Mouse (Mus musculus): ENCODE data around the gene Trim65. TPM values are rescaled to one million over a fixed set of nuclear protein-coding genes. Genes with fewer than 3 reads are reported as not detected.
A peak's percentile ranks its signal among the peaks of the same experiment; 100 is the strongest.

Trim65 gene
- polyA plus RNA-seq, 1 experiment from 2014 or later, result 3.9 TPM

DNA sequence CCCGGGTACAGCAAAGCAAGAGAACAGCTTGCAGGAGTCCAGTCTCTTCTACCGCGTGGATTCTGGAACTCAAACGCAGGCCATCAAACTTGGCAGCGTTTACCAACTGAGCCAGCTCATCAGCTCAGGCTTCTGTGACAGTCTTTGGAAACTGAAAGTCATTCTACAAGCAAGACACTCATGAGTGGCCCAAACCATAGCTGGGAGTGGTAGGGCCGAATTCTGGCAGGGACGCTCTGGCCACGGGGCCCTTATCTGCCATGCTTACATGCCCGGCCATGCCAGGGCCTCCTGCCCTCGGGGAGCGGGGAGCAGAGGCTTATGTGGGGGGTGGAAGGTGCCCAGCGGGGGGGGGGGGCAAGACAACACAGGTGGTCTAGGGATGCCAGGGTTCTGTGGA lies 27.4 kb downstream of the Trim65 start:
- Histone ChIP-seq H3K27me3 (replicated peaks; ENCODE audit: insufficient read depth, low read length) (no peaks in the 10 kb centered on the region), H3K9ac (replicated peaks; ENCODE audit: low read depth) (no peak overlapping the region), H3K4me1 (ENCODE audit: insufficient read depth, low read depth, low read length) (peaks cover 29% of the 10 kb centered on the region), H3K4me2 (replicated peaks; ENCODE audit: low read depth, low read length) (no peak overlapping the region), H3K9me3 (ENCODE audit: low read length) (no peaks in the 10 kb centered on the region), H3K27ac (ENCODE audit: low read length) (no peak overlapping the region; the same call in 1 of the 2 replicates), H3K4me3 (ENCODE audit: low read depth, low read length) (no peak overlapping the region), H3K36me3 (ENCODE audit: insufficient read depth, low read length) (0 out of 2 replicates have a peak, but pooled peaks cover 6% of the 10 kb centered on the region)
- 40% methylated on average over 12 of the region's 12 CpGs for WGBS
- DNase-seq (ENCODE audit: low spot score) (no peak), ATAC-seq (no peak)
- TF ChIP-seq EP300 (IDR thresholded peaks at IDR 0.05) (no peak), CTCF (IDR thresholded peaks at IDR 0.05) (no peak)

DNA sequence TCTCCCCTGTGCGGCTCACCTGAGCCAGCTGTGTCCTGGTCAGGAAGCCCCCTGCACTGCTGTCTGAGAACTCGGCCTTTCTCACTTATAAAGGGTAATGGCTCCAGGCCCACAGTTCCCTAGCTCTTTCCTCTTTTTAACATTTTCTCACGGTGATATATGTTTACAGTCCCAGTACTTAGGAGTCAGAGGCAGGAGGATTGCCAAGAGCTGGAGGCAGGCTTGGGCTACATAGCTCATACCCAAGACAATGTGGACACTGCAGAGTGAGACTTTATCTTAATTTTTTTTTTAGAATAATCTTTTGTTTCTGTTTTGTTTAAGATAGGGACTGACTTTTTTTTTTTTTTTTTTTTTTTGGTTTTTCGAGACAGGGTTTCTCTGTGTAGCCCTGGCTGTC lies 28.5 kb downstream of the Trim65 start:
- no peaks in the 10 kb centered on the region for H3K9me3 ChIP-seq (ENCODE audit: low read length)
- no peak overlapping the region for H3K4me3 ChIP-seq (ENCODE audit: low read depth, low read length)
- H3K27me3 ChIP-seq (replicated peaks; ENCODE audit: insufficient read depth, low read length), result no peaks in the 10 kb centered on the region
- no peak overlapping the region for H3K4me2 ChIP-seq (replicated peaks; ENCODE audit: low read depth, low read length)
- no peak overlapping the region for H3K9ac ChIP-seq (replicated peaks; ENCODE audit: low read depth)
- TF ChIP-seq CTCF (IDR thresholded peaks at IDR 0.05) (no peak), EP300 (IDR thresholded peaks at IDR 0.05) (no peak)
- DNase-seq (ENCODE audit: low spot score) (no peak), ATAC-seq (no peak)
- H3K4me1 ChIP-seq (ENCODE audit: insufficient read depth, low read depth, low read length), result peaks cover 20% of the 10 kb centered on the region
- 29% methylated on average over 3 of the region's 4 CpGs for WGBS
- 0 out of 2 replicates have a peak, but pooled peaks cover 6% of the 10 kb centered on the region for H3K36me3 ChIP-seq (ENCODE audit: insufficient read depth, low read length)
- peak overlapping the region; percentile 55 for H3K27ac ChIP-seq (ENCODE audit: low read length)

DNA sequence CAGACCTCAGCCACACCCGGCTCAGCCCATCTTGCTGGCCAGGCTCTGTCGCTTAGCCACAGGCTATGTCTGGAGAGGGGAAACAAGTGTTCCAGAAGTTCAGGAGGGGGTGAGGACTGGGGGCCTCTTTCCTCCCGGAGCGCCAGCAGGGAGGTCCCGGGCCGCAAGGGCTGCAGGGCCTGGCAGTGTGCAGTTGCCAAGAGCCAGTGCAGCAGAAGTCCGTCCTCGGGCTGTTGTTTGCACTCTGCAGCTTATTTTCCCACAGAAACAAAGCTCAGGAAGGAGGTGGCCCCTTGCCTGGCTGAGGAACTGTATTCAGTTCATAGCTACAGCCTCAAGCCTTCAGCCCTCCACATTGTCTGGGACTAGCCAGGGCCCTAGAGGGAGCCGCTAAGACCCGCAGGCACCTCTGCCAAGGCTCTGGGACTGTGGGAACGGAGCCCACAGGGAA lies 29.0 kb downstream of the Trim65 start:
- ATAC-seq, result peak; percentile 42
- no peak for TF ChIP-seq EP300 (IDR thresholded peaks at IDR 0.05)
- TF ChIP-seq CTCF (IDR thresholded peaks at IDR 0.05), result peak; percentile 17
- peak overlapping the region; percentile 55 for H3K27ac ChIP-seq (ENCODE audit: low read length)
- WGBS, result 13% methylated on average over 11 of the region's 11 CpGs
- H3K4me3 ChIP-seq (ENCODE audit: low read depth, low read length), result no peak overlapping the region
- H3K4me1 ChIP-seq (ENCODE audit: insufficient read depth, low read depth, low read length), result peaks cover 16% of the 10 kb centered on the region
- 0 out of 2 replicates have a peak, but pooled peaks cover 6% of the 10 kb centered on the region for H3K36me3 ChIP-seq (ENCODE audit: insufficient read depth, low read length)
- H3K27me3 ChIP-seq (replicated peaks; ENCODE audit: insufficient read depth, low read length), result no peaks in the 10 kb centered on the region
- no peak overlapping the region; the same call in 1 of the 2 replicates for H3K4me2 ChIP-seq (replicated peaks; ENCODE audit: low read depth, low read length)
- H3K9ac ChIP-seq (replicated peaks; ENCODE audit: low read depth), result no peak overlapping the region
- H3K9me3 ChIP-seq (ENCODE audit: low read length), result no peaks in the 10 kb centered on the region
- no peak for DNase-seq (ENCODE audit: low spot score)

DNA sequence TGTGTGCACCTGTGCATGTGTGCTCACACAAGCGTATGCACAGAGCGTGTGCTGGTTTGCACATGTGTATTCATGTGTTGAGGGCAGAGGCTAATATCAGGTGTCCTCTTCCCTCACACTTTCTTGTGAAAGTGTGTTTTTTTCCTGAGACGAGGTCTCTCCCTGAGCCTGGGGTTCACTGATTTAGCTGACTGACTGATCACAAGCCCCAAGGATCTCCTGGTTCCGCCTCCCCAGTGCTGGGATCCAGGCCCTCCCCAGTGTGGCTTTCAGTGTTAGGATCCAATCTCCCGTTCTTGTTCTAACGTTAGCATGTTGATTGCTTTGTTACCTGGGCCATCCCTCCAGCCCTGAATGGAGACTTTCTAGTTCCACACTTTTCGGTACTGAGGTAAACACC lies 30.1 kb downstream of the Trim65 start:
- H3K9ac ChIP-seq (replicated peaks; ENCODE audit: low read depth), result no peak overlapping the region
- no peak overlapping the region for H3K27ac ChIP-seq (ENCODE audit: low read length)
- TF ChIP-seq CTCF (IDR thresholded peaks at IDR 0.05) (no peak), EP300 (IDR thresholded peaks at IDR 0.05) (no peak)
- peaks cover 16% of the 10 kb centered on the region for H3K4me1 ChIP-seq (ENCODE audit: insufficient read depth, low read depth, low read length)
- H3K9me3 ChIP-seq (ENCODE audit: low read length), result no peaks in the 10 kb centered on the region
- no peaks in the 10 kb centered on the region for H3K27me3 ChIP-seq (replicated peaks; ENCODE audit: insufficient read depth, low read length)
- ATAC-seq (no peak), DNase-seq (ENCODE audit: low spot score) (no peak)
- H3K36me3 ChIP-seq (ENCODE audit: insufficient read depth, low read length), result 0 out of 2 replicates have a peak, but pooled peaks cover 1% of the 10 kb centered on the region
- H3K4me3 ChIP-seq (ENCODE audit: low read depth, low read length), result no peak overlapping the region
- H3K4me2 ChIP-seq (replicated peaks; ENCODE audit: low read depth, low read length), result no peak overlapping the region
- WGBS, result 86% methylated on average over 7 of the region's 7 CpGs

DNA sequence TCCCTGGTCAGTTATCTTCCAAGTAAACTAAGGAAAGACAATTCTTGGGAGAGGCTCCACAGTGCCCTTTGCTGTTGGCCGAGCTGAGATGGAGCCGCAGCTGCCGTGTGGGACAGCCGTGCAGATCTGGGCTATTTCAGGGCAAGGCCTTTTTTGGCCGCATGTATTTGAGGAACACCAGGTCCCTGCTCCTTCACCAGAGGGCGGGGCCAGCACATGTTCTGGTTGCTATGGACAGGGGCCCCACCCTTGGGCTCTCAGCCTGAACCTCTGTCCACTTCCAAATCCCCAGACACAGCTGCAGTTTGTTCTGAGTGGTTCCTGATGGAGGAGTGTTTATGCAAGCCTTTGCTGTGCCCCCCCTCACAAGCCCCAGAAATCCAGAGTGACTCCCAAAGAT lies 30.5 kb downstream of the Trim65 start:
- Histone ChIP-seq H3K27ac (ENCODE audit: low read length) (no peak overlapping the region), H3K9ac (replicated peaks; ENCODE audit: low read depth) (no peak overlapping the region), H3K4me2 (replicated peaks; ENCODE audit: low read depth, low read length) (no peak overlapping the region), H3K27me3 (replicated peaks; ENCODE audit: insufficient read depth, low read length) (no peaks in the 10 kb centered on the region), H3K4me3 (ENCODE audit: low read depth, low read length) (no peak overlapping the region), H3K4me1 (ENCODE audit: insufficient read depth, low read depth, low read length) (peaks cover 16% of the 10 kb centered on the region), H3K9me3 (ENCODE audit: low read length) (no peaks in the 10 kb centered on the region), H3K36me3 (ENCODE audit: insufficient read depth, low read length) (no peaks in the 10 kb centered on the region)
- TF ChIP-seq CTCF (IDR thresholded peaks at IDR 0.05) (no peak), EP300 (IDR thresholded peaks at IDR 0.05) (no peak)
- 37% methylated on average over 6 of the region's 6 CpGs for WGBS
- peak; percentile 66 for ATAC-seq
- peak; percentile 85 for DNase-seq (ENCODE audit: low spot score)

DNA sequence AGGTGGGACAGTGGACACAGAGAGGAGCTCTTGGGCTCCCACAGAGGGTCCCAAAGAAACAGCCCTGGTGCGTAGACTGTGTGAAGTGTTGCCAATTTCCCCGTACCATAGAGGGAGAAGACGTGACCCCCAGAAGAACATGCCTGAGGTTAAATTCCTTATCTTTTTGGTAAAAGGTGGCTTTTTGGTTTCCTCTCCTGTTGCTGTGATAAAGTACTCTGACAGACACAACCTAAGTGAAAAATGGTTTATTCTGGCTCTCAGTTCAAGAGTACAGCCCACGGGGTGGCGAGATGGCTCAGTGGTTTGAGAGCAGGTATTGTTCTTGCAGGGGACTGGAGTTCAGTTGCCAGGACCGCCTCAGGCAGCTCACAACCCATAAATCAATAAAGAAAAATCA lies 31.5 kb downstream of the Trim65 start:
- TF ChIP-seq EP300 (IDR thresholded peaks at IDR 0.05) (no peak), CTCF (IDR thresholded peaks at IDR 0.05) (no peak)
- no peaks in the 10 kb centered on the region for H3K9me3 ChIP-seq (ENCODE audit: low read length)
- H3K9ac ChIP-seq (replicated peaks; ENCODE audit: low read depth), result no peak overlapping the region
- no peak overlapping the region for H3K4me3 ChIP-seq (ENCODE audit: low read depth, low read length)
- H3K4me1 ChIP-seq (ENCODE audit: insufficient read depth, low read depth, low read length), result peaks cover 16% of the 10 kb centered on the region
- H3K27me3 ChIP-seq (replicated peaks; ENCODE audit: insufficient read depth, low read length), result no peaks in the 10 kb centered on the region
- no peak overlapping the region for H3K27ac ChIP-seq (ENCODE audit: low read length)
- no peaks in the 10 kb centered on the region for H3K36me3 ChIP-seq (ENCODE audit: insufficient read depth, low read length)
- WGBS, result 85% methylated on average over 6 of the region's 6 CpGs
- no peak for DNase-seq (ENCODE audit: low spot score)
- no peak overlapping the region for H3K4me2 ChIP-seq (replicated peaks; ENCODE audit: low read depth, low read length)
- no peak for ATAC-seq
